Mouse (Mus musculus): ENCODE measurements at regions not wholly inside any gene's neighbourhood (a gene's known extent, or its start where the extent isn't known, plus 50 kb on each side); places are given as distances from the start of the nearest gene placed in this dataset.

GRCm38 (mm10) chr1:60621064-60621726, 54.3 kb upstream of the Raph1 start:
- 80% methylated on average over 8 of the region's 8 CpGs for WGBS
- DNase-seq = no peak
- Histone ChIP-seq H3K4me1 (ENCODE audit: control insufficient read depth, insufficient read depth, low read length) (no peaks in the 10 kb centered on the region), H3K27me3 (replicated peaks; ENCODE audit: control insufficient read depth, insufficient read depth, low read length) (no peaks in the 10 kb centered on the region), H3K4me3 (ENCODE audit: insufficient read depth, low read depth, low read length) (no peak overlapping the region), H3K36me3 (ENCODE audit: control insufficient read depth, insufficient read depth, low read length) (no peaks in the 10 kb centered on the region), H3K27ac (ENCODE audit: insufficient read depth, low read depth, low read length) (no peak overlapping the region)
- TF ChIP-seq CTCF (conservative IDR thresholded peaks at IDR 0.05; ENCODE audit: insufficient read depth, insufficient read length, low read depth, low read length) (no peak), POLR2A (IDR thresholded peaks at IDR 0.05; ENCODE audit: low read depth, low read length) (no peak)

GRCm38 (mm10) chr1:60618389-60618788, 51.5 kb upstream of the Raph1 start:
- no peak for DNase-seq
- Histone ChIP-seq H3K36me3 (ENCODE audit: control insufficient read depth, insufficient read depth, low read length) (no peaks in the 10 kb centered on the region), H3K4me3 (ENCODE audit: insufficient read depth, low read depth, low read length) (no peak overlapping the region), H3K4me1 (ENCODE audit: control insufficient read depth, insufficient read depth, low read length) (no peaks in the 10 kb centered on the region), H3K27me3 (replicated peaks; ENCODE audit: control insufficient read depth, insufficient read depth, low read length) (no peaks in the 10 kb centered on the region), H3K27ac (ENCODE audit: insufficient read depth, low read depth, low read length) (no peak overlapping the region)
- no peak for TF ChIP-seq POLR2A (IDR thresholded peaks at IDR 0.05; ENCODE audit: low read depth, low read length)
- TF ChIP-seq CTCF (conservative IDR thresholded peaks at IDR 0.05; ENCODE audit: insufficient read depth, insufficient read length, low read depth, low read length) = no peak
- 72% methylated on average over 1 of the region's 1 CpGs for WGBS

DNA sequence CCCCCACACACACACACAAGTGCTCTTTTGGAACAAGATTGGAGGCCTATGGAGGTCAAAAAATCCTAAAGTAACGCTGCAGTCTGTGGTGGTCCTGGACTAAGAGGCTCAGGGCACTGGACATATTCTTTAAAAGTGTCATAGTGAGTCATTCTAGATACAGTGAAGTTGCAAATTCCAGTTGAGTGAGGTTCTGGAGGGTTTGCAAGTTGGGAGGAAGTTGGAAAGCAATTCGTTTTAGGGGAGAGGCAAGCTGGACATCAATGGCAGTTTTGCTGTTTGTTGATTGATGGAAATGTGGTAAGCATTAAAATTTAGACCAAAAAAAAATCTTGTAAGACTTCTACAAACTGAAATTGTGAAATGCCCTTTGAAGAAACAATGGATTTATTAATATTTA, 50.0 kb upstream of the Raph1 start:
- TF ChIP-seq POLR2A (IDR thresholded peaks at IDR 0.05; ENCODE audit: low read depth, low read length) (no peak), CTCF (conservative IDR thresholded peaks at IDR 0.05; ENCODE audit: insufficient read depth, insufficient read length, low read depth, low read length) (no peak)
- H3K36me3 ChIP-seq (ENCODE audit: control insufficient read depth, insufficient read depth, low read length) = no peaks in the 10 kb centered on the region
- H3K4me3 ChIP-seq (ENCODE audit: insufficient read depth, low read depth, low read length) = no peak overlapping the region
- DNase-seq = no peak
- no peaks in the 10 kb centered on the region for H3K4me1 ChIP-seq (ENCODE audit: control insufficient read depth, insufficient read depth, low read length)
- 67% methylated on average over 2 of the region's 2 CpGs for WGBS
- no peaks in the 10 kb centered on the region for H3K27me3 ChIP-seq (replicated peaks; ENCODE audit: control insufficient read depth, insufficient read depth, low read length)
- H3K27ac ChIP-seq (ENCODE audit: insufficient read depth, low read depth, low read length) = no peak overlapping the region

Measured in kidney, adult 2 months (tissue).